Mouse (Mus musculus): ENCODE results near the gene Ankra2. TPM values are rescaled to one million over a fixed set of nuclear protein-coding genes. Genes with fewer than 3 reads are reported as not detected.
A peak's percentile ranks its signal among the peaks of the same experiment; 100 is the strongest.

Ankra2 gene
- 59.9 and 62.5 TPM in 2 replicates for polyA plus RNA-seq (2015; fragmentation: Nextera tagmentation; extraction: Ambion mirVana)

GRCm38 (mm10) chr13:98262636-98263457 lies at the start of gene Ankra2, which contains the start of gene Utp15:
Ankra2 (plus strand) TSS chr13:98263074.
Utp15 (minus strand) TSS chr13:98263041.
- peak within 1 kb of the TSS; percentile 88 for H3K4me2 ChIP-seq (replicated peaks)
- H3K36me3 ChIP-seq, result peaks cover 34% of the 10 kb centered on the region
- H3K9me3 ChIP-seq, result no peaks in the 10 kb centered on the region
- peak; percentile 99 for ATAC-seq (replicated peaks)
- peak within 1 kb of the TSS; percentile 94 for H3K4me3 ChIP-seq
- peaks cover 26% of the 10 kb centered on the region for H3K4me1 ChIP-seq
- peak within 1 kb of the TSS; percentile 96 for H3K9ac ChIP-seq (replicated peaks)
- under 1% methylated on average over 71 of the region's 71 CpGs for WGBS
- H3K27me3 ChIP-seq, result no peaks in the 10 kb centered on the region
- peak within 1 kb of the TSS; percentile 97 for H3K27ac ChIP-seq (replicated peaks)

GRCm38 (mm10) chr13:98222848-98223247 lies 40.0 kb upstream of the Ankra2 start:
- Histone ChIP-seq H3K9me3 (no peaks in the 10 kb centered on the region), H3K4me3 (no peak overlapping the region), H3K36me3 (no peaks in the 10 kb centered on the region), H3K4me2 (replicated peaks) (no peak overlapping the region; the same call in 1 of the 2 replicates), H3K4me1 (0 out of 2 replicates have a peak, but pooled peaks cover 3% of the 10 kb centered on the region), H3K27me3 (no peaks in the 10 kb centered on the region), H3K9ac (replicated peaks) (no peak overlapping the region; the same call in 1 of the 2 replicates), H3K27ac (replicated peaks) (no peak overlapping the region)
- 0 out of 2 replicates have a peak, but pooled peaks have one; percentile 38 for ATAC-seq (replicated peaks)
- 29% methylated on average over 12 of the region's 12 CpGs for WGBS

- ATAC-seq (replicated peaks), result no peak
- Histone ChIP-seq H3K27ac (replicated peaks) (no peak overlapping the region), H3K27me3 (no peaks in the 10 kb centered on the region), H3K4me3 (no peak overlapping the region), H3K9me3 (no peaks in the 10 kb centered on the region), H3K4me2 (replicated peaks) (no peak overlapping the region), H3K36me3 (no peaks in the 10 kb centered on the region), H3K4me1 (0 out of 2 replicates have a peak, but pooled peaks cover 3% of the 10 kb centered on the region), H3K9ac (replicated peaks) (no peak overlapping the region)
- WGBS, result 72% methylated on average over 2 of the region's 2 CpGs
Measured at GRCm38 (mm10) chr13:98226225-98226624, 36.6 kb upstream of the Ankra2 start.

DNA sequence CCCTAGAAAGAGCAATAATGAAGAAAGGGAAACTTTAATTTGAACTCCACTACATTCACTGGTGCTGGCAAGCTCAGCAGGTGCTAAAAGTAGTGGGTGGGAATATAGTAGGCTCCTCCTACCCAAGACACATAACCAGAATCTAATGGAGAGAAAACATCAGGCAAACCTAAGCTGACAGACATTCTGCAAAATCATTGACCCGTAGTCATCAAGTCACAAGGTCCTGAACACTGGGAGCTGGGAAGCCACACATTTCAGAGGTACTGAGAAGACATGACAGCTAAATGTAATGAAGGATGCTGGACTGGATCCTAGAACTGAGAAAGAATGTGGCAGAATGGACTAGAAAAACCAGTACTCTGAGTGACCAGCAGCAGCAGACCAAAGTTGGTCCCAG lies 32.4 kb upstream of the Ankra2 start:
- Histone ChIP-seq H3K27me3 (no peaks in the 10 kb centered on the region), H3K27ac (replicated peaks) (no peak overlapping the region), H3K4me3 (no peak overlapping the region), H3K36me3 (no peaks in the 10 kb centered on the region), H3K9ac (replicated peaks) (no peak overlapping the region), H3K4me2 (replicated peaks) (no peak overlapping the region), H3K9me3 (no peaks in the 10 kb centered on the region), H3K4me1 (no peaks in the 10 kb centered on the region)
- 79% methylated on average over 1 of the region's 1 CpGs for WGBS
- no peak for ATAC-seq (replicated peaks)

GRCm38 (mm10) chr13:98235451-98235850 lies 27.4 kb upstream of the Ankra2 start:
- ATAC-seq (replicated peaks), result no peak
- 74% methylated on average over 6 of the region's 6 CpGs for WGBS
- H3K36me3 ChIP-seq, result no peaks in the 10 kb centered on the region
- H3K27ac ChIP-seq (replicated peaks), result no peak overlapping the region
- H3K9ac ChIP-seq (replicated peaks), result no peak overlapping the region
- H3K9me3 ChIP-seq, result no peaks in the 10 kb centered on the region
- H3K4me1 ChIP-seq, result no peaks in the 10 kb centered on the region
- H3K27me3 ChIP-seq, result no peaks in the 10 kb centered on the region
- no peak overlapping the region for H3K4me2 ChIP-seq (replicated peaks)
- no peak overlapping the region for H3K4me3 ChIP-seq

DNA sequence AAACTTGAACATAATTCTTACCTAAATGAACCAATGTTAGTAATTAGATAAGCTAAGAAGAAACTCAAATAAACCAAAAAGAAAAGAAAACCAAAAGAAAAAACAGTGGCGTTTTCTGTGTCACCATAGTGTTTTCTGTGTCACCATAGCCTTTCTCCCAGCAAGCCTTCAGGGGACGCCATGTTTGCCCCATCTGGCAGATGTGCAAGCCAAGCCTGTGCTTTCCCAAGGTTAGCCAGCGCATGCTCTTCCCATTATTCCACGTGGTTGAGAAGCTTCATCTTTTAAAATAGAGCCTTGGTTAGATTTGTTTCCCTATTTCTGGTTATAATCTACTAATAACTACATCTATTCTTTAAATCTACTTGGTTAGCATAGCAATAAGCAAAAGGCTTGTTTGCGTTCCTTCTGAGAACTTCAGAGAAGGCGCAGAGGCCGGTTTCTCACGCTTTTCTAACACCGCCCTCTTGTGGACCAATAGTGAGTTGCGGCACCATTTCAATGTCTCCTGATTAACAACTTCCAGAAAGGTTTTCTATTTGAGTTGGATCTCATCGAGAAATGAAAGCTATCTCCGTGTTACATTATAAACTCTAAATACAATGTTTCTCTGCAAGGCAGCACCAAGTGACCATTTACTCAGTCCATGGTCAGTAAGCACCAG lies 22.8 kb upstream of the Ankra2 start:
- no peaks in the 10 kb centered on the region for H3K36me3 ChIP-seq
- no peak overlapping the region for H3K4me2 ChIP-seq (replicated peaks)
- H3K27ac ChIP-seq (replicated peaks), result no peak overlapping the region
- H3K4me3 ChIP-seq, result no peak overlapping the region
- WGBS, result 18% methylated on average over 12 of the region's 12 CpGs
- H3K9ac ChIP-seq (replicated peaks), result no peak overlapping the region
- ATAC-seq (replicated peaks), result no peak
- H3K27me3 ChIP-seq, result no peaks in the 10 kb centered on the region
- H3K9me3 ChIP-seq, result no peaks in the 10 kb centered on the region
- peaks cover 10% of the 10 kb centered on the region; the same call in 1 of the 2 replicates for H3K4me1 ChIP-seq

DNA sequence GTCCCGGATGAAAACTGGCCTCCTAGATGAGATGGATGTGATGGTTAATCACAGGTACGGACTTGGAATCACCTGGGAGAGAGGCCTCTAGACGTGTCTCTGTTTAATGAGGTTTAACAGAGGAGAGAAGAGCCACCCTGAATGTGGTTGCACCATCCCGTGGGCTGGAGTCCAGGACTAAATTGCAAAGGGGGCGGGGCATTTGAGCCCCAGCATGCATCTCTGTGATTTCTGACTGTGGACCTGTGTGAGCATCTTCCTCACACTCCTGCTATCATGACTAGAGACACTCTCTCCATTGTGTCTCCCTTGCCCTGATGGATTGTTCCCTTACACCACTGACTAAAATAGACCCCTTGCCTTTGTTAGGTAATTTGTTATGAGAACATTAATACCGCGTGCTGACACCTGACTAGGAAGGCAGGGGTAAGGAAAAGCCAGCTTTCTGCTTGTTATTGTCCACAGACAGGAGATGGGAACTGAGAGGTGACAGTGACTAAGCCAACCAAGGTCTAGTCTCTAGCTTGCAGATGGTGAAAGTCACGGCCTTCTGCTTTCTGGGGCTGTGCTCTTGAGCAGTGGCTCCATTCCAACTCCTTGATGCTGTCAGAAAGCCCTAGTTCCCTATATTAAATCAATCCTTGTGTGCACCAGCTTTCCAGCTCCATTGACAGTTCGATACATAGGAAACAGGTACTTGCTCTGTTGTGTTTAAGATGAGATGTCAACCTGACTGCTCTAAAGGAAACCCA lies 21.2 kb upstream of the Ankra2 start:
- no peak for ATAC-seq (replicated peaks)
- Histone ChIP-seq H3K4me1 (peaks cover 13% of the 10 kb centered on the region; the same call in 1 of the 2 replicates), H3K36me3 (peaks cover 2% of the 10 kb centered on the region; the same call in 1 of the 2 replicates)

GRCm38 (mm10) chr13:98244571-98245350 lies 18.1 kb upstream of the Ankra2 start:
- no peak overlapping the region for H3K9ac ChIP-seq (replicated peaks)
- H3K36me3 ChIP-seq, result peaks cover 28% of the 10 kb centered on the region
- H3K27ac ChIP-seq (replicated peaks), result no peak overlapping the region
- H3K27me3 ChIP-seq, result no peaks in the 10 kb centered on the region
- H3K4me1 ChIP-seq, result peaks cover 13% of the 10 kb centered on the region; the same call in 1 of the 2 replicates
- 70% methylated on average over 5 of the region's 5 CpGs for WGBS
- no peaks in the 10 kb centered on the region for H3K9me3 ChIP-seq
- no peak overlapping the region for H3K4me3 ChIP-seq
- no peak for ATAC-seq (replicated peaks)
- no peak overlapping the region for H3K4me2 ChIP-seq (replicated peaks)

More for the DNA sequence above, 21.2 kb upstream of the Ankra2 start:
- Histone ChIP-seq H3K4me3 (no peak overlapping the region), H3K27ac (replicated peaks) (no peak overlapping the region), H3K27me3 (no peaks in the 10 kb centered on the region), H3K4me2 (replicated peaks) (no peak overlapping the region), H3K9ac (replicated peaks) (no peak overlapping the region), H3K9me3 (no peaks in the 10 kb centered on the region)
- WGBS, result 70% methylated on average over 9 of the region's 9 CpGs

DNA sequence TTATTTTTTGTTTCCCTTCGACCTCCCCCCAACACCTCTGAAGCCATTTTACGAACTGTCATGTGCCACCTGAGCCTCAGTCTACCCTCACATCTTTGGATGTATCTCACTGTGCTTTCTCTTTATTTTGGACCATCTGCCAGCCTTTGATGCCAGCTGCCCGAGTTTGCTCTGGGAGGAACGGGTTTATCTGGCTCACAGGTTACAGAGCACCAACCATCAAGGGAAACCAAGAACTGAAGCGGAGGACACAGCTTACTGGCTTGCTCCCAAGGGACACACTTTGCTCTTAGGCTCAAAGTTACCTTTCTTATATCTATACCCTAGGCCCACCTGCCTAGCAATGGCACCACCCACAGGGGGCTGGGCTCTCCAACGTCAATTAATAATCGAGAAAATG lies 17.5 kb upstream of the Ankra2 start:
- Histone ChIP-seq H3K4me3 (no peak overlapping the region), H3K9me3 (no peaks in the 10 kb centered on the region), H3K36me3 (peaks cover 34% of the 10 kb centered on the region), H3K4me2 (replicated peaks) (no peak overlapping the region), H3K27me3 (no peaks in the 10 kb centered on the region), H3K9ac (replicated peaks) (no peak overlapping the region), H3K4me1 (peaks cover 13% of the 10 kb centered on the region; the same call in 1 of the 2 replicates), H3K27ac (replicated peaks) (no peak overlapping the region)
- no peak for ATAC-seq (replicated peaks)
- WGBS, result 68% methylated on average over 7 of the region's 7 CpGs

DNA sequence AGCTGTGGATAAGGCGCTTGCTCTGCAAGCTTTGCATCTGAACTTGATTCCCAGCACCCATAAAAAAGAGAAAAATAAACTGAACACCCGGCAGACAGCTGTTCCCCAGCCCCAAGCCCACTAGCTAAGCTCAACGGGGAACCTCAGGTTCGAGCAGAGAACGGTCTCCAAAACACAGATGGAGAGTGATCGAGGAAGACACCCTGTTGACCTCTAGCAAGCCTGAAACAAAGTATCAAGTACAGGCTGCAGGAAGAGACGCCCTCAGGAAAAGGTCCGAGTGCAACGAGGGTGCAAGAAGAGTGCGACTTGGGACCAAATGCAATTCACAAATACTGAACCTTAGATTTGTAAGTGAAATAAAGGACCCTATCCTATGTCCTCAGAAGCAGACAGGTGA lies 13.3 kb upstream of the Ankra2 start:
- 89% methylated on average over 10 of the region's 10 CpGs for WGBS

GRCm38 (mm10) chr13:98254921-98255320 lies 8.0 kb upstream of the Ankra2 start:
- whole genome bisulfite sequencing, result 77% methylated on average over 9 of the region's 9 CpGs
- Histone ChIP-seq H3K9ac (replicated peaks) (no peak overlapping the region), H3K4me2 (replicated peaks) (no peak overlapping the region), H3K36me3 (peaks cover 85% of the 10 kb centered on the region), H3K9me3 (no peaks in the 10 kb centered on the region), H3K27ac (replicated peaks) (no peak overlapping the region), H3K27me3 (no peaks in the 10 kb centered on the region), H3K4me3 (no peak overlapping the region), H3K4me1 (no peaks in the 10 kb centered on the region)
- no peak for ATAC-seq (replicated peaks)

More for the DNA sequence above, 13.3 kb upstream of the Ankra2 start:
- peaks cover 70% of the 10 kb centered on the region for H3K36me3 ChIP-seq
- no peak overlapping the region for H3K9ac ChIP-seq (replicated peaks)
- H3K4me1 ChIP-seq, result peaks cover 6% of the 10 kb centered on the region; the same call in 1 of the 2 replicates
- ATAC-seq (replicated peaks), result no peak
- H3K4me2 ChIP-seq (replicated peaks), result no peak overlapping the region
- no peaks in the 10 kb centered on the region for H3K9me3 ChIP-seq
- no peaks in the 10 kb centered on the region for H3K27me3 ChIP-seq
- no peak overlapping the region for H3K27ac ChIP-seq (replicated peaks)
- no peak overlapping the region for H3K4me3 ChIP-seq

Measured in forebrain, embryonic 15.5 days (tissue).